Mouse (Mus musculus) midbrain, embryonic 15.5 days (tissue): Measurements from ENCODE around the gene Syt16. TPM values are rescaled to one million over a fixed set of nuclear protein-coding genes. Genes with fewer than 3 reads are reported as not detected.

Experiments used
- ATAC-seq: fragments of 200-750 bp; cut with Nextera tagmentation; replicated peaks from 2 replicates; pipeline ENCODE4 v1.8.0; 2017; ENCODE audit warnings: moderate TSS enrichment
- H3K27ac ChIP-seq: fragments of 300-500 bp; sonication (generic); 2 replicates; pipeline ENCODE4 v1.5.1; 2015; ENCODE audit warnings: mild to moderate bottlenecking, inconsistent platforms
- H3K27me3 ChIP-seq: fragments of 300-500 bp; sonication (generic); replicated peaks from 2 replicates; pipeline ENCODE4 v1.6.1; 2015; ENCODE audit warnings: inconsistent platforms
- H3K36me3 ChIP-seq: fragments of 300-500 bp; sonication (generic); replicated peaks from 2 replicates; pipeline ENCODE4 v1.6.1; 2015; ENCODE audit warnings: inconsistent platforms
- H3K4me1 ChIP-seq: fragments of 300-500 bp; sonication (generic); 2 replicates; pipeline ENCODE4 v1.6.1; 2015; ENCODE audit warnings: inconsistent platforms
- H3K4me2 ChIP-seq: fragments of 300-500 bp; sonication (generic); 2 replicates; pipeline ENCODE4 v1.6.1; 2015; ENCODE audit warnings: inconsistent platforms, mild to moderate bottlenecking, moderate library complexity
- H3K4me3 ChIP-seq: fragments of 300-500 bp; sonication (generic); 2 replicates; pipeline ENCODE4 v1.5.1; 2015; ENCODE audit warnings: mild to moderate bottlenecking, inconsistent platforms
- H3K9ac ChIP-seq: fragments of 300-500 bp; sonication (generic); 2 replicates; pipeline ENCODE4 v1.6.1; 2015; ENCODE audit warnings: mild to moderate bottlenecking, inconsistent platforms
- H3K9me3 ChIP-seq: fragments of 300-500 bp; sonication (generic); 2 replicates; pipeline ENCODE4 v1.6.1; 2016; ENCODE audit warnings: inconsistent platforms
- WGBS: fragments of 180-500 bp; shearing (Covaris S2); methylation state at CpG from one replicate; pipeline ENCODE4 v1.1.7; 2015; ENCODE audit warnings: mixed read lengths; 5-methylcytosine and 5-hydroxymethylcytosine counted together
- polyA plus RNA-seq: library from polyadenylated mRNA; unstranded; fragments of >200 nt; fragmentation: Nextera tagmentation; extraction: Ambion mirVana; gene quantifications from 2 replicates; pipeline ENCODE4 v1.2.1, GENCODE M21; 2015

Syt16 gene
- polyA plus RNA-seq, 1 experiment from 2014 or later: 91.2 TPM

- no peaks in the 10 kb centered on the region for H3K9me3 ChIP-seq
- H3K4me1 ChIP-seq: no peaks in the 10 kb centered on the region; the same call in 1 of the 2 replicates
- no peak overlapping the region for H3K4me2 ChIP-seq
- H3K27me3 ChIP-seq: no peaks in the 10 kb centered on the region
- WGBS: 70% methylated on average over 9 of the region's 9 CpGs
- H3K36me3 ChIP-seq: no peaks in the 10 kb centered on the region
- H3K9ac ChIP-seq: no peak overlapping the region
- no peak overlapping the region for H3K4me3 ChIP-seq
- no peak overlapping the region for H3K27ac ChIP-seq
- ATAC-seq: no peak
These were observed 306.2 kb downstream of the Syt16 start for GRCm38 (mm10) chr12:74303418-74304294.

- 88% methylated on average over 3 of the region's 3 CpGs for WGBS
- H3K36me3 ChIP-seq: no peaks in the 10 kb centered on the region
- ATAC-seq: no peak
- H3K4me1 ChIP-seq: peaks cover 5% of the 10 kb centered on the region; the same call in 1 of the 2 replicates
- H3K27ac ChIP-seq: no peak overlapping the region
- no peak overlapping the region for H3K9ac ChIP-seq
- no peak overlapping the region for H3K4me2 ChIP-seq
- no peaks in the 10 kb centered on the region for H3K27me3 ChIP-seq
- no peaks in the 10 kb centered on the region for H3K9me3 ChIP-seq
- H3K4me3 ChIP-seq: no peak overlapping the region
These were observed 315.1 kb downstream of the Syt16 start for GRCm38 (mm10) chr12:74312611-74313010.

- Histone ChIP-seq H3K4me3 (no peak overlapping the region), H3K4me2 (no peak overlapping the region), H3K4me1 (peaks cover 5% of the 10 kb centered on the region; the same call in 1 of the 2 replicates), H3K27me3 (no peaks in the 10 kb centered on the region), H3K9ac (no peak overlapping the region), H3K9me3 (no peaks in the 10 kb centered on the region), H3K27ac (no peak overlapping the region), H3K36me3 (no peaks in the 10 kb centered on the region)
- 45% methylated on average over 2 of the region's 2 CpGs for WGBS
- no peak for ATAC-seq
These were observed 317.8 kb downstream of the Syt16 start for GRCm38 (mm10) chr12:74315221-74315620.

- Histone ChIP-seq H3K4me3 (peak within 1 kb of the TSS; percentile 51), H3K27ac (peak within 1 kb of the TSS; percentile 92), H3K27me3 (no peaks in the 10 kb centered on the region), H3K36me3 (no peaks in the 10 kb centered on the region), H3K9me3 (no peaks in the 10 kb centered on the region), H3K4me1 (peaks cover 5% of the 10 kb centered on the region; the same call in 1 of the 2 replicates), H3K4me2 (peak within 1 kb of the TSS; percentile 59), H3K9ac (peak within 1 kb of the TSS; percentile 61)
- WGBS: 26% methylated on average over 17 of the region's 18 CpGs
- peak; percentile 76 for ATAC-seq
These were observed 319.0 kb downstream of the Syt16 start, which contains the start of gene Gm11042 for GRCm38 (mm10) chr12:74316344-74316973. TSS of gene Gm11042 (minus strand) at chr12:74316394.

GRCm38 (mm10) chr12:74316989-74317759 lies 319.7 kb downstream of the Syt16 start:
- 17% methylated on average over 15 of the region's 15 CpGs for WGBS
- H3K36me3 ChIP-seq: no peaks in the 10 kb centered on the region
- peak overlapping the region; percentile 92 for H3K27ac ChIP-seq
- H3K9me3 ChIP-seq: no peaks in the 10 kb centered on the region
- peak overlapping the region; percentile 61 for H3K9ac ChIP-seq
- peaks cover 5% of the 10 kb centered on the region; the same call in 1 of the 2 replicates for H3K4me1 ChIP-seq
- no peaks in the 10 kb centered on the region for H3K27me3 ChIP-seq
- peak; percentile 89 for ATAC-seq
- H3K4me3 ChIP-seq: peak overlapping the region; percentile 51
- H3K4me2 ChIP-seq: peak overlapping the region; percentile 59

- Histone ChIP-seq H3K9ac (no peak overlapping the region), H3K9me3 (no peaks in the 10 kb centered on the region), H3K36me3 (no peaks in the 10 kb centered on the region), H3K4me3 (no peak overlapping the region), H3K27ac (no peak overlapping the region), H3K4me1 (peaks cover 5% of the 10 kb centered on the region; the same call in 1 of the 2 replicates), H3K4me2 (peak overlapping the region; percentile 9; the same call in 1 of the 2 replicates), H3K27me3 (no peaks in the 10 kb centered on the region)
- ATAC-seq: no peak; the same call in 1 of the 2 replicates
- 14% methylated on average over 10 of the region's 10 CpGs for WGBS
These were observed 322.9 kb downstream of the Syt16 start for GRCm38 (mm10) chr12:74320318-74320717.

GRCm38 (mm10) chr12:74321981-74322380 lies 324.5 kb downstream of the Syt16 start:
- Histone ChIP-seq H3K27ac (no peak overlapping the region), H3K9me3 (no peaks in the 10 kb centered on the region), H3K9ac (no peak overlapping the region), H3K27me3 (no peaks in the 10 kb centered on the region), H3K4me3 (no peak overlapping the region), H3K36me3 (no peaks in the 10 kb centered on the region), H3K4me2 (no peak overlapping the region), H3K4me1 (no peaks in the 10 kb centered on the region)
- ATAC-seq: no peak
- 85% methylated on average over 5 of the region's 5 CpGs for WGBS

Other genes with a start within 250 kb of the Syt16 start
- 78.3 and 79.0 TPM in 2 replicates for gene Hif1a, start 96.3 kb upstream of the Syt16 start, polyA plus RNA-seq
- gene Gm49321, start 60.0 kb upstream of the Syt16 start, polyA plus RNA-seq: 24.2 and 26.1 TPM in 2 replicates
- 37.0 and 39.3 TPM in 2 replicates for gene Snapc1, start 33.2 kb upstream of the Syt16 start, polyA plus RNA-seq